In genomic region chr11:70049816-70050215, GRCm38 (mm10) we compare ENCODE assay signal across 14 mouse cellular contexts. TPM values are rescaled to one million over a fixed set of nuclear protein-coding genes. Genes with fewer than 3 reads are reported as not detected.
DNase-seq lines count a peak whose midpoint lies in the region; ATAC-seq and TF ChIP-seq lines count a peak whose summit lies in the region.
"Had no signal": no experiment of that assay in that cellular context is flagged by ENCODE, and none has a peak within 500 bp of the region (broad histone marks: within the 10 kb centered on the region; RNA-seq: fewer than 3 reads in every experiment).

No protein-coding gene starts in this region.

- peak; percentile 16 to 44 for DNase-seq in cerebellum, postnatal 25 days
- DNase-seq in cerebellum, adult 8-10 months, result no peak
- no peak for DNase-seq in lung, postnatal 0 days (ENCODE audit: low spot score)
- no peak for DNase-seq in lung, adult 18-20 months
- peak; percentile 18 for DNase-seq in T-cell, adult 2 months (ENCODE audit: low spot score)
- no peak for DNase-seq in stomach, postnatal 0 days (ENCODE audit: low spot score)
- no peak for DNase-seq in urinary bladder, postnatal 36 days (ENCODE audit: low spot score in 2 of 2)
- DNase-seq in gastrocnemius, postnatal 14 days, result no peak
- DNase-seq: heart, postnatal 10 days; kidney, postnatal 25 days; spleen, adult 18-20 months had no signal

- no peak for ATAC-seq in lung, postnatal 0 days
- no peak for ATAC-seq in stomach, postnatal 0 days (ENCODE audit: low FRiP score, low TSS enrichment)

- H3K4me1 ChIP-seq in lung, postnatal 0 days (ENCODE audit: insufficient read depth, low read depth, low read length), result no peaks in the 10 kb centered on the region
- H3K4me1 ChIP-seq in stomach, postnatal 0 days (replicated peaks; ENCODE audit: control insufficient read depth, insufficient read depth), result no peaks in the 10 kb centered on the region; the same call in 1 of the 2 replicates
- H3K4me1 ChIP-seq: embryonic facial prominence, embryonic 12.5 days; neural tube, embryonic 15.5 days had no signal

- no peaks in the 10 kb centered on the region for H3K27me3 ChIP-seq in lung, postnatal 0 days (replicated peaks; ENCODE audit: insufficient read depth, low read length)
- H3K27me3 ChIP-seq in stomach, postnatal 0 days (ENCODE audit: control insufficient read depth, insufficient read depth, low read length), result no peaks in the 10 kb centered on the region

- intact Hi-C loops in gastrocnemius, postnatal 14 days (cut with DNase I; ENCODE audit: low total_unique reads), result no loop called here

- 56% methylated on average over 10 of the region's 10 CpGs for WGBS in lung, postnatal 0 days
- 48% methylated on average over 10 of the region's 10 CpGs for WGBS in stomach, postnatal 0 days

- H3K9me3 ChIP-seq in lung, postnatal 0 days (ENCODE audit: low read length), result no peaks in the 10 kb centered on the region
- no peaks in the 10 kb centered on the region for H3K9me3 ChIP-seq in stomach, postnatal 0 days (ENCODE audit: control insufficient read depth, low read length)
- H3K9me3 ChIP-seq: embryonic facial prominence, embryonic 12.5 days; neural tube, embryonic 15.5 days had no signal

- H3K4me2 ChIP-seq in lung, postnatal 0 days (replicated peaks; ENCODE audit: low read depth, low read length), result no peak overlapping the region
- no peak overlapping the region for H3K4me2 ChIP-seq in stomach, postnatal 0 days (replicated peaks; ENCODE audit: low read depth)
- H3K4me2 ChIP-seq: embryonic facial prominence, embryonic 12.5 days; neural tube, embryonic 15.5 days had no signal

- TF ChIP-seq EP300 in lung, postnatal 0 days (IDR thresholded peaks at IDR 0.05), result no peak
- TF ChIP-seq EP300 in stomach, postnatal 0 days (optimal IDR thresholded peaks at IDR 0.05), result no peak

- H3K9ac ChIP-seq in lung, postnatal 0 days (replicated peaks; ENCODE audit: low read depth), result no peak overlapping the region
- H3K9ac ChIP-seq in stomach, postnatal 0 days (ENCODE audit: low read length), result no peak overlapping the region
- H3K9ac ChIP-seq: embryonic facial prominence, embryonic 12.5 days; neural tube, embryonic 15.5 days had no signal

- TF ChIP-seq CTCF in lung, postnatal 0 days (IDR thresholded peaks at IDR 0.05), result peak; percentile 39
- peak; percentile 49 for TF ChIP-seq CTCF in stomach, postnatal 0 days (IDR thresholded peaks at IDR 0.05; ENCODE audit: low read depth)

- no peaks in the 10 kb centered on the region for H3K36me3 ChIP-seq in lung, postnatal 0 days (ENCODE audit: insufficient read depth, low read length)
- H3K36me3 ChIP-seq in stomach, postnatal 0 days (ENCODE audit: control insufficient read depth, insufficient read depth, low read length), result no peaks in the 10 kb centered on the region

- H3K4me3 ChIP-seq in lung, postnatal 0 days (ENCODE audit: low read depth, low read length), result no peak overlapping the region
- no peak overlapping the region for H3K4me3 ChIP-seq in stomach, postnatal 0 days (ENCODE audit: low read depth, low read length)
- H3K4me3 ChIP-seq: embryonic facial prominence, embryonic 12.5 days; neural tube, embryonic 15.5 days had no signal

- no peak overlapping the region for H3K27ac ChIP-seq in lung, postnatal 0 days (ENCODE audit: low read length)
- H3K27ac ChIP-seq in stomach, postnatal 0 days (replicated peaks), result no peak overlapping the region
- H3K27ac ChIP-seq: embryonic facial prominence, embryonic 12.5 days; neural tube, embryonic 15.5 days had no signal

RNA-seq across cellular contexts. Expression of gene Asgr1, which starts 4.1 kb away (rescaled TPM):
- polyA plus RNA-seq in lung, postnatal 0 days (2015; fragmentation: Nextera tagmentation; extraction: Ambion mirVana), result 0.81 TPM in 2 replicates
- 0.70 and 0.83 TPM in 2 replicates for polyA plus RNA-seq in stomach, postnatal 0 days (2015; fragmentation: Nextera tagmentation; extraction: Ambion mirVana)
- total RNA-seq in gastrocnemius, postnatal 14 days (2021), result not detected

RNA-seq across cellular contexts. Expression of gene Dlg4, which starts 33.1 kb away (rescaled TPM):
- 2.0 and 2.1 TPM in 2 replicates for polyA plus RNA-seq in lung, postnatal 0 days (2015; fragmentation: Nextera tagmentation; extraction: Ambion mirVana)
- 2.6 and 3.9 TPM in 2 replicates for polyA plus RNA-seq in stomach, postnatal 0 days (2015; fragmentation: Nextera tagmentation; extraction: Ambion mirVana)
- total RNA-seq in gastrocnemius, postnatal 14 days (2021), result 1 to 10 TPM; 8.7 to 9.2 TPM

RNA-seq across cellular contexts. Expression of gene Acadvl, which starts 34.6 kb away (rescaled TPM):
- 92.0 and 95.2 TPM in 2 replicates for polyA plus RNA-seq in lung, postnatal 0 days (2015; fragmentation: Nextera tagmentation; extraction: Ambion mirVana)
- 136 and 143 TPM in 2 replicates for polyA plus RNA-seq in stomach, postnatal 0 days (2015; fragmentation: Nextera tagmentation; extraction: Ambion mirVana)
- 100 to 1,000 TPM; 266 to 408 TPM for total RNA-seq in gastrocnemius, postnatal 14 days (2021)

RNA-seq across cellular contexts. Expression of gene Asgr2, which starts 42.6 kb away (rescaled TPM):
- polyA plus RNA-seq in lung, postnatal 0 days (2015; fragmentation: Nextera tagmentation; extraction: Ambion mirVana), result not detected in 2 replicates
- polyA plus RNA-seq in stomach, postnatal 0 days (2015; fragmentation: Nextera tagmentation; extraction: Ambion mirVana), result 0.19 and 0.30 TPM in 2 replicates
- not detected for total RNA-seq in gastrocnemius, postnatal 14 days (2021)
- total RNA-seq: heart, postnatal 10 days had no signal
- polyA plus RNA-seq: embryonic facial prominence, embryonic 12.5 days; limb, embryonic 11.5 days; neural tube, embryonic 15.5 days had no signal

RNA-seq across cellular contexts. Expression of gene Dvl2, which starts 49.4 kb away (rescaled TPM):
- polyA plus RNA-seq in lung, postnatal 0 days (2015; fragmentation: Nextera tagmentation; extraction: Ambion mirVana), result 14.6 and 15.1 TPM in 2 replicates
- 9.8 and 11.1 TPM in 2 replicates for polyA plus RNA-seq in stomach, postnatal 0 days (2015; fragmentation: Nextera tagmentation; extraction: Ambion mirVana)
- total RNA-seq in gastrocnemius, postnatal 14 days (2021), result 1 to 10 TPM; 5.1 to 7.8 TPM

Comparison
In these comparisons a context has a peak if more than half of its experiments do, and no peak if none do; other contexts are left out.
1. DNase-seq: peak in cerebellum, postnatal 25 days (2 of 2) and T-cell, adult 2 months (single experiment); none in cerebellum, adult 8-10 months (single experiment), lung, postnatal 0 days (single experiment), lung, adult 18-20 months (0 of 2), stomach, postnatal 0 days (single experiment), urinary bladder, postnatal 36 days (0 of 2) and gastrocnemius, postnatal 14 days (single experiment).